8 mouse cellular contexts compared by ENCODE assay signal in the genomic region with DNA sequence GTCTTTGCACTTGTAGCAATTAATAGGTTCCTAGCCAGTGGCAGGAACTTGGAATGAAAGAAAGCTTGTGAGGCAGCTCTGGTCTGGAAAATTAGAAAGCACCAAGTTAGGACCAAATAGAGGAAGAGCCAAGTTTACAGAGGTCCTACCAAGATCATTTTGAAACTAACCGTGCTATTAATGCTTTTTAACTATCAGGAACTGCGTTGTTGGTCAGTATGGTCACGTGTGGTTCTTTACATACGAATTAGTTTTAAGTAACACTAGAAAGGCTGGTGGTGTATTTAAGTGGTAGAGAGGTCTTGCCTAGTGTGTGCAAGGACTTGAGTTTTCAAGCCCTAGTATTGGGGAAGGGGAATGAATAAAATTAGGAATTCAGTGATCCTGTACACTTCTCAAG. TPM values are rescaled to one million over a fixed set of nuclear protein-coding genes. Genes with fewer than 3 reads are reported as not detected.
A peak's percentile ranks its signal among the peaks of the same experiment; 100 is the strongest.
DNase-seq lines count a peak whose midpoint lies in the region; ATAC-seq and TF ChIP-seq lines count a peak whose summit lies in the region.

No protein-coding gene starts in this region.

- intact Hi-C loops in gastrocnemius, postnatal 14 days (cut with DNase I; ENCODE audit: low total_unique reads): no loop called here

- 12% methylated on average over 4 of the region's 4 CpGs for WGBS in limb, embryonic 14.5 days

- no peaks in the 10 kb centered on the region for H3K27me3 ChIP-seq in testis, adult 2 months (ENCODE audit: control insufficient read depth, insufficient read depth, low read length)
- H3K27me3 ChIP-seq in limb, embryonic 14.5 days (ENCODE audit: control insufficient read depth, insufficient read depth, low read length): no peaks in the 10 kb centered on the region

- H3K4me3 ChIP-seq in testis, adult 2 months (ENCODE audit: control insufficient read depth, low read depth, low read length): peak overlapping the region; percentile 97; the same call in 1 of the 2 replicates
- H3K4me3 ChIP-seq in limb, embryonic 14.5 days (replicated peaks; ENCODE audit: low read length): peak overlapping the region; percentile 68

- H3K4me2 ChIP-seq in limb, embryonic 14.5 days (replicated peaks; ENCODE audit: low read depth, low read length, severe bottlenecking): peak overlapping the region; percentile 58

- no peak for TF ChIP-seq CTCF in testis, adult 2 months (IDR thresholded peaks at IDR 0.05; ENCODE audit: control insufficient read depth, insufficient read depth, insufficient replicate concordance, low read depth, low read length)

- H3K36me3 ChIP-seq in testis, adult 2 months (ENCODE audit: control insufficient read depth, insufficient read depth, low read length): no peaks in the 10 kb centered on the region
- H3K36me3 ChIP-seq in limb, embryonic 14.5 days (ENCODE audit: control insufficient read depth, insufficient read depth, low read length): no peaks in the 10 kb centered on the region

- no peak for ATAC-seq in limb, embryonic 14.5 days (ENCODE audit: low FRiP score, low read depth)

- H3K4me1 ChIP-seq in testis, adult 2 months (ENCODE audit: control insufficient read depth, insufficient read depth, low read length): peaks cover 2% of the 10 kb centered on the region; the same call in 1 of the 2 replicates
- peaks cover 21% of the 10 kb centered on the region for H3K4me1 ChIP-seq in limb, embryonic 14.5 days (ENCODE audit: control insufficient read depth, insufficient read depth, low read length)

- no peaks in the 10 kb centered on the region for H3K9me3 ChIP-seq in limb, embryonic 14.5 days (ENCODE audit: control insufficient read depth, low read length)

- peak; percentile 13 for DNase-seq in cerebellum, adult 8-10 months
- no peak for DNase-seq in cerebellum, adult 11-12 months
- no peak for DNase-seq in testis, postnatal 10 days (ENCODE audit: low spot score)
- DNase-seq in limb, embryonic 14.5 days (ENCODE audit: low spot score): no peak
- DNase-seq in adrenal gland, adult 18-20 months (ENCODE audit: low spot score in 2 of 2): no peak
- no peak for DNase-seq in gastrocnemius, postnatal 14 days
- no peak for DNase-seq in kidney, adult 18-20 months

- peak overlapping the region; percentile 71 for H3K9ac ChIP-seq in limb, embryonic 14.5 days (ENCODE audit: low read depth, low read length, severe bottlenecking)

- TF ChIP-seq POLR2A in testis, adult 2 months (IDR thresholded peaks at IDR 0.05; ENCODE audit: control insufficient read depth, low read depth, low read length): no peak
- TF ChIP-seq POLR2A in limb, embryonic 14.5 days (IDR thresholded peaks at IDR 0.05; ENCODE audit: borderline replicate concordance, extremely low read depth, insufficient read depth, insufficient read length): no peak

- H3K27ac ChIP-seq in testis, adult 2 months (ENCODE audit: control insufficient read depth, insufficient read depth, low read depth, low read length): no peak overlapping the region
- H3K27ac ChIP-seq in limb, embryonic 14.5 days (replicated peaks; ENCODE audit: low read depth, low read length): no peak overlapping the region

RNA-seq across cellular contexts. Expression of gene Alms1, which starts 1.2 kb away (rescaled TPM):
- polyA plus RNA-seq in testis, adult 2 months (2012; rRNA removed): 11.6 and 13.5 TPM in 2 replicates
- polyA plus RNA-seq in limb, embryonic 14.5 days (2012; rRNA removed): 4.7 and 4.9 TPM in 2 replicates
- 4.5 and 6.2 TPM in 2 replicates for polyA plus RNA-seq in limb, embryonic 14.5 days (2014; fragmentation: Nextera tagmentation; extraction: Ambion mirVana)
- total RNA-seq in adrenal gland, adult 18-20 months (2021): 1 to 10 TPM; 7.2 to 8.2 TPM
- 1 to 10 TPM; 1.3 TPM for total RNA-seq in gastrocnemius, postnatal 14 days (2021)
